Mouse (Mus musculus) heart, postnatal 0 days (tissue): ENCODE measurements around the gene Lenep.

Experiments
- CTCF ChIP-seq: IDR thresholded peaks from 2 replicates; pipeline ENCODE4 v1.5.1; 2016; ENCODE audit warnings: antibody characterized with exemption, control low read depth, low read depth
- EP300 ChIP-seq: IDR thresholded peaks from 2 replicates; pipeline ENCODE4 v1.6.1; 2016; ENCODE audit warnings: antibody characterized with exemption, low read depth

DNA sequence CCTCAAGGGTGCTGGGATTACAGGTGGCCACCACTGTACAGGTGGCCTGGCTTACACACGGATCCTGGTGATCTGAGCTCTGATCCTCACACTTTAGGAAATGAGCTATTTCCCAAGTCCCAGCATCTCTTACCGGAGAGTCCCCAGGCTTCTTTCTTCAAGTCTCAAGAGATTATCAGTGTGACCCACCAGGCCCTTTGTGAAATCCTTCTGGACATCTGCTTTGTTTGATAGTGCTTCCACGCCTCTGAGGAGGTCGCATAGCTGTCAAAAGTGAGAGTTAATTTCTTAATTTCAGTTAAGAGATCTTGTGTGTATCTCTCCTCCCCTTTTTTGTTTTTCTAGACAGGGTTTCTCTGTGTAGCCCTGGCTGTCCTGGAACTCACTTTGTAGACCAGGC is 23.3 kb upstream of the Lenep start:
- no peak for TF ChIP-seq CTCF
- no peak for TF ChIP-seq EP300
